Mouse (Mus musculus) limb, embryonic 12.5 days (tissue): Measurements from ENCODE around the gene Nod1. TPM values are rescaled to one million over a fixed set of nuclear protein-coding genes. Genes with fewer than 3 reads are reported as not detected.

Experiments used
- ATAC-seq: fragments of 200-750 bp; cut with Nextera tagmentation; 2 replicates; pipeline ENCODE4 v1.8.0; 2017; ENCODE audit warnings: low read depth, moderate TSS enrichment; ENCODE audit not compliant: insufficient number of reproducible peaks, insufficient read depth, low FRiP score, low TSS enrichment
- H3K27ac ChIP-seq: fragments of 300-500 bp; sonication (generic); 2 replicates; pipeline ENCODE4 v1.5.1; 2016; ENCODE audit warnings: mild to moderate bottlenecking, moderate library complexity
- H3K27me3 ChIP-seq: fragments of 300-500 bp; sonication (generic); 2 replicates; pipeline ENCODE4 v1.6.1; 2016; ENCODE audit warnings: mild to moderate bottlenecking, moderate library complexity
- H3K36me3 ChIP-seq: fragments of 300-500 bp; sonication (generic); 2 replicates; pipeline ENCODE4 v1.6.1; 2016; ENCODE audit warnings: mild to moderate bottlenecking, moderate library complexity
- H3K4me1 ChIP-seq: fragments of 300-500 bp; sonication (generic); replicated peaks from 2 replicates; pipeline ENCODE4 v1.6.1; 2016
- H3K4me2 ChIP-seq: fragments of 300-500 bp; sonication (generic); 2 replicates; pipeline ENCODE4 v1.6.1; 2016; ENCODE audit warnings: mild to moderate bottlenecking, moderate library complexity
- H3K4me3 ChIP-seq: fragments of 300-500 bp; sonication (generic); replicated peaks from 2 replicates; pipeline ENCODE4 v1.5.1; 2016; ENCODE audit warnings: mild to moderate bottlenecking
- H3K9ac ChIP-seq: fragments of 300-500 bp; sonication (generic); replicated peaks from 2 replicates; pipeline ENCODE4 v1.6.1; 2016; ENCODE audit warnings: mild to moderate bottlenecking, moderate library complexity
- H3K9me3 ChIP-seq: fragments of 300-500 bp; sonication (generic); 2 replicates; pipeline ENCODE4 v1.6.1; 2016; ENCODE audit warnings: mild to moderate bottlenecking, moderate library complexity
- WGBS: fragments of 180-500 bp; shearing (Covaris S2); methylation state at CpG from one replicate; pipeline ENCODE4 v1.1.7; 2016; 5-methylcytosine and 5-hydroxymethylcytosine counted together
- polyA plus RNA-seq: library from polyadenylated mRNA; unstranded; fragments of >200 nt; fragmentation: Nextera tagmentation; extraction: Ambion mirVana; gene quantifications from 2 replicates; pipeline ENCODE4 v1.2.1, GENCODE M21; 2016

Gene Nod1
- polyA plus RNA-seq, 1 experiment from 2014 or later = 3.8 TPM

- 0 out of 2 replicates have a peak, but pooled peaks cover 3% of the 10 kb centered on the region for H3K4me1 ChIP-seq
- ATAC-seq = no peak
- H3K27ac ChIP-seq = no peak overlapping the region
- H3K9me3 ChIP-seq = no peaks in the 10 kb centered on the region; the same call in 1 of the 2 replicates
- H3K9ac ChIP-seq = no peak overlapping the region
- H3K27me3 ChIP-seq = peaks cover 4% of the 10 kb centered on the region
- WGBS = 85% methylated on average over 8 of the region's 8 CpGs
- H3K4me3 ChIP-seq = no peak overlapping the region
- H3K4me2 ChIP-seq = no peak overlapping the region
- H3K36me3 ChIP-seq = no peaks in the 10 kb centered on the region
These were observed 36.0 kb upstream of the Nod1 start for GRCm38 (mm10) chr6:55008401-55008800.

- no peak overlapping the region for H3K9ac ChIP-seq
- ATAC-seq = no peak
- H3K27ac ChIP-seq = no peak overlapping the region
- H3K27me3 ChIP-seq = no peaks in the 10 kb centered on the region; the same call in 1 of the 2 replicates
- H3K4me1 ChIP-seq = no peaks in the 10 kb centered on the region
- no peaks in the 10 kb centered on the region for H3K9me3 ChIP-seq
- WGBS = 76% methylated on average over 4 of the region's 4 CpGs
- no peak overlapping the region for H3K4me3 ChIP-seq
- no peak overlapping the region for H3K4me2 ChIP-seq
- no peaks in the 10 kb centered on the region for H3K36me3 ChIP-seq
These were observed 31.1 kb upstream of the Nod1 start for GRCm38 (mm10) chr6:55003559-55003958.

- Histone ChIP-seq H3K36me3 (no peaks in the 10 kb centered on the region), H3K9me3 (no peaks in the 10 kb centered on the region), H3K27me3 (no peaks in the 10 kb centered on the region), H3K4me3 (no peak overlapping the region), H3K27ac (no peak overlapping the region), H3K9ac (no peak overlapping the region), H3K4me1 (no peaks in the 10 kb centered on the region), H3K4me2 (no peak overlapping the region)
- WGBS = 56% methylated on average over 4 of the region's 4 CpGs
- ATAC-seq = no peak
These were observed 30.0 kb upstream of the Nod1 start for GRCm38 (mm10) chr6:55002438-55002837.

GRCm38 (mm10) chr6:55001320-55001719 lies 28.9 kb upstream of the Nod1 start:
- no peaks in the 10 kb centered on the region for H3K9me3 ChIP-seq
- no peaks in the 10 kb centered on the region for H3K27me3 ChIP-seq
- no peak for ATAC-seq
- no peak overlapping the region for H3K9ac ChIP-seq
- H3K27ac ChIP-seq = no peak overlapping the region
- WGBS = 81% methylated on average over 4 of the region's 4 CpGs
- no peak overlapping the region for H3K4me2 ChIP-seq
- no peaks in the 10 kb centered on the region for H3K4me1 ChIP-seq
- H3K36me3 ChIP-seq = no peaks in the 10 kb centered on the region
- H3K4me3 ChIP-seq = no peak overlapping the region

GRCm38 (mm10) chr6:54997726-54998125 lies 25.3 kb upstream of the Nod1 start:
- Histone ChIP-seq H3K36me3 (no peaks in the 10 kb centered on the region), H3K4me3 (no peak overlapping the region), H3K4me1 (no peaks in the 10 kb centered on the region), H3K9ac (no peak overlapping the region), H3K4me2 (no peak overlapping the region), H3K27me3 (no peaks in the 10 kb centered on the region), H3K27ac (no peak overlapping the region), H3K9me3 (no peaks in the 10 kb centered on the region)
- ATAC-seq = no peak
- 84% methylated on average over 6 of the region's 6 CpGs for WGBS

GRCm38 (mm10) chr6:54996361-54996760 lies 23.9 kb upstream of the Nod1 start:
- H3K36me3 ChIP-seq = no peaks in the 10 kb centered on the region
- H3K27me3 ChIP-seq = no peaks in the 10 kb centered on the region
- H3K27ac ChIP-seq = no peak overlapping the region
- no peak overlapping the region for H3K4me2 ChIP-seq
- no peak overlapping the region for H3K4me3 ChIP-seq
- 93% methylated on average over 3 of the region's 3 CpGs for WGBS
- no peak overlapping the region for H3K9ac ChIP-seq
- no peak for ATAC-seq
- no peaks in the 10 kb centered on the region for H3K9me3 ChIP-seq
- H3K4me1 ChIP-seq = 0 out of 2 replicates have a peak, but pooled peaks cover 6% of the 10 kb centered on the region

GRCm38 (mm10) chr6:54992734-54993260 lies 20.4 kb upstream of the Nod1 start, which contains the start of gene Ggct:
Gene Ggct, minus strand, starts transcription at chr6:54992950.
- Histone ChIP-seq H3K9me3 (no peaks in the 10 kb centered on the region), H3K36me3 (no peaks in the 10 kb centered on the region), H3K4me2 (peak within 1 kb of the TSS; percentile 86), H3K27ac (no peak within 1 kb of the TSS), H3K27me3 (no peaks in the 10 kb centered on the region), H3K9ac (peak within 1 kb of the TSS; percentile 56), H3K4me1 (0 out of 2 replicates have a peak, but pooled peaks cover 6% of the 10 kb centered on the region), H3K4me3 (peak within 1 kb of the TSS; percentile 54)
- peak; percentile 100 for ATAC-seq
- WGBS = under 1% methylated on average over 41 of the region's 41 CpGs

GRCm38 (mm10) chr6:54992141-54992540 lies 19.7 kb upstream of the Nod1 start:
- H3K9ac ChIP-seq = peak overlapping the region; percentile 56
- H3K27ac ChIP-seq = no peak overlapping the region
- no peaks in the 10 kb centered on the region for H3K27me3 ChIP-seq
- no peak for ATAC-seq
- 0 out of 2 replicates have a peak, but pooled peaks cover 6% of the 10 kb centered on the region for H3K4me1 ChIP-seq
- 6% methylated on average over 7 of the region's 7 CpGs for WGBS
- no peaks in the 10 kb centered on the region for H3K36me3 ChIP-seq
- H3K4me3 ChIP-seq = peak overlapping the region; percentile 54
- H3K9me3 ChIP-seq = no peaks in the 10 kb centered on the region
- H3K4me2 ChIP-seq = peak overlapping the region; percentile 86

GRCm38 (mm10) chr6:54991189-54991588 lies 18.8 kb upstream of the Nod1 start:
- Histone ChIP-seq H3K27me3 (no peaks in the 10 kb centered on the region), H3K36me3 (no peaks in the 10 kb centered on the region), H3K9ac (no peak overlapping the region), H3K4me1 (0 out of 2 replicates have a peak, but pooled peaks cover 6% of the 10 kb centered on the region), H3K4me3 (no peak overlapping the region), H3K9me3 (no peaks in the 10 kb centered on the region), H3K27ac (no peak overlapping the region), H3K4me2 (no peak overlapping the region)
- WGBS = 91% methylated on average over 2 of the region's 2 CpGs
- ATAC-seq = no peak

GRCm38 (mm10) chr6:54988141-54988540 lies 15.7 kb upstream of the Nod1 start:
- H3K36me3 ChIP-seq = no peaks in the 10 kb centered on the region
- no peaks in the 10 kb centered on the region for H3K27me3 ChIP-seq
- H3K9me3 ChIP-seq = no peaks in the 10 kb centered on the region
- H3K4me1 ChIP-seq = 0 out of 2 replicates have a peak, but pooled peaks cover 6% of the 10 kb centered on the region
- ATAC-seq = no peak
- no peak overlapping the region for H3K4me2 ChIP-seq
- no peak overlapping the region for H3K27ac ChIP-seq
- WGBS = 89% methylated on average over 6 of the region's 6 CpGs
- H3K4me3 ChIP-seq = no peak overlapping the region
- H3K9ac ChIP-seq = no peak overlapping the region

GRCm38 (mm10) chr6:54984096-54984495 lies 11.7 kb upstream of the Nod1 start:
- WGBS = 95% methylated on average over 8 of the region's 8 CpGs
- Histone ChIP-seq H3K9ac (no peak overlapping the region), H3K4me3 (no peak overlapping the region), H3K36me3 (no peaks in the 10 kb centered on the region), H3K9me3 (no peaks in the 10 kb centered on the region), H3K4me1 (no peaks in the 10 kb centered on the region), H3K27ac (no peak overlapping the region), H3K4me2 (no peak overlapping the region), H3K27me3 (no peaks in the 10 kb centered on the region)
- ATAC-seq = no peak

GRCm38 (mm10) chr6:54983526-54984050 lies 11.2 kb upstream of the Nod1 start:
- H3K27ac ChIP-seq = no peak overlapping the region
- no peak overlapping the region for H3K9ac ChIP-seq
- H3K4me3 ChIP-seq = no peak overlapping the region
- no peak for ATAC-seq
- no peak overlapping the region for H3K4me2 ChIP-seq
- no peaks in the 10 kb centered on the region for H3K27me3 ChIP-seq
- no peaks in the 10 kb centered on the region for H3K9me3 ChIP-seq
- H3K36me3 ChIP-seq = no peaks in the 10 kb centered on the region
- H3K4me1 ChIP-seq = no peaks in the 10 kb centered on the region
- 93% methylated on average over 4 of the region's 4 CpGs for WGBS
